ENCODE assay signal across 8 mouse cellular contexts in the genomic region with DNA sequence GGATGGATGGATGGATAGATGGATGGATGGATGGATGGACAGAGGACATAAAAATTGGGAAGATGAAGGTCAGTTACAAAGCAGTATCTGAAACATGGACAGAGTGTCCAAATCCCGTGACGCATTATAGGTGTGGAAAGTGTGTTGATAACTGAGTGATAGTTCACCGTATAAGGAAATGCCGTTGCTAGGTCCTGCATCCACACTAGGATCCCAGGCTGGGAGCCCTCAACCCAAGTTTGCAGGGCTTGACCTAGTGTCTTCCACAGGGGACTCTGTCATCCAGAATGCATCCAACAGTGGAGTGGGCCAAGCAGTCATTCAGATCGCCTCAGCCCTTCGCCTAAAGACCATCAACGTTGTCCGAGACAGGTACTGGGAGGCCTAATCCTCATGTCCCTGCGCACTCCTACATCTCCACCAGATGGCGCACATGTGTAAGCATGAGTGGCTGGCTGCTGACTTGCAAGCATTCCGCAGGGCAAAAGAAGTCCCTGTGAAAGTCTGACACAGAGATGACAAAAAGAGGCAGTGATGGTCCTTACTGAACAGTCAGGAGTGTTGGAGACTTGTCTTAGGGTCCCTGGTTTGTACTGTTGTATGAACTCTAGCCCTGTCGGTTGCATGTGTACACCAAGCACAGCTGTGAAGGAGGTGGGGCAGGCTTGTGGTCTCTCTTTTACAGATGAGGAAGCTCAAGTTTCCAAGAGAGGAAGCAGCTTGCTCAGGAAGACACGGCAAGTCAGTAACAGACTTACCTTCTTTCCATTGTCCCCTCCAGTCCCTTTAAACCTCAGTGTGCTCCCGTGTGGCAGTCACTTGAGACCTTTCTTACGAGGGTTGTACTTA. TPM values are rescaled to one million over a fixed set of nuclear protein-coding genes. Genes with fewer than 3 reads are reported as not detected.
DNase-seq lines count a peak whose midpoint lies in the region; ATAC-seq lines count a peak whose summit lies in the region.

No protein-coding gene starts in this region.

- no peak overlapping the region for H3K9ac ChIP-seq in hindbrain, embryonic 12.5 days
- H3K9ac ChIP-seq in intestine, embryonic 15.5 days = no peak overlapping the region

- no peak for ATAC-seq in hindbrain, embryonic 12.5 days (ENCODE audit: low FRiP score)
- ATAC-seq in intestine, embryonic 15.5 days = peak; percentile 69; the same call in 1 of the 2 replicates
- ATAC-seq in megakaryocyte progenitor cell, adult 5-6 weeks (replicated peaks; ENCODE audit: poor library complexity) = peak; percentile 84

- no peaks in the 10 kb centered on the region for H3K9me3 ChIP-seq in hindbrain, embryonic 10.5 days
- no peaks in the 10 kb centered on the region for H3K9me3 ChIP-seq in hindbrain, embryonic 12.5 days (replicated peaks)
- H3K9me3 ChIP-seq in intestine, embryonic 15.5 days = no peaks in the 10 kb centered on the region

- H3K4me1 ChIP-seq in hindbrain, embryonic 10.5 days (replicated peaks) = 0 out of 2 replicates have a peak, but pooled peaks cover 7% of the 10 kb centered on the region
- 0 out of 2 replicates have a peak, but pooled peaks cover 5% of the 10 kb centered on the region for H3K4me1 ChIP-seq in hindbrain, embryonic 12.5 days
- H3K4me1 ChIP-seq in intestine, embryonic 15.5 days (replicated peaks) = no peaks in the 10 kb centered on the region

- H3K27ac ChIP-seq in hindbrain, embryonic 10.5 days = no peak overlapping the region
- H3K27ac ChIP-seq in hindbrain, embryonic 12.5 days = no peak overlapping the region
- H3K27ac ChIP-seq in intestine, embryonic 15.5 days = no peak overlapping the region

- no peaks in the 10 kb centered on the region for H3K27me3 ChIP-seq in hindbrain, embryonic 10.5 days (ENCODE audit: insufficient read depth, poor library complexity, severe bottlenecking)
- no peaks in the 10 kb centered on the region for H3K27me3 ChIP-seq in hindbrain, embryonic 12.5 days
- H3K27me3 ChIP-seq in intestine, embryonic 15.5 days (replicated peaks) = no peaks in the 10 kb centered on the region

- no peak overlapping the region for H3K4me3 ChIP-seq in hindbrain, embryonic 10.5 days
- H3K4me3 ChIP-seq in hindbrain, embryonic 12.5 days = no peak overlapping the region
- no peak overlapping the region for H3K4me3 ChIP-seq in intestine, embryonic 15.5 days (replicated peaks)

- WGBS in hindbrain, embryonic 10.5 days = 52% methylated on average over 15 of the region's 15 CpGs
- WGBS in hindbrain, embryonic 12.5 days = 48% methylated on average over 15 of the region's 15 CpGs
- 46% methylated on average over 15 of the region's 15 CpGs for WGBS in intestine, embryonic 15.5 days

- DNase-seq in hindbrain, embryonic 10.5 days (ENCODE audit: low spot score) = peak; percentile 82
- DNase-seq in cerebellum, postnatal 25 days = peak; percentile 79 to 89
- peak; percentile 60 for DNase-seq in gastrocnemius, adult 8-10 months (ENCODE audit: low spot score in 2 of 2)
- DNase-seq in left cerebral cortex, postnatal 14 days (ENCODE audit: low spot score in 2 of 2) = peak; percentile 88 to 90
- DNase-seq in skeletal muscle tissue, adult 2 months (ENCODE audit: low read depth, low spot score) = peak; percentile 60

- intact Hi-C loops in left cerebral cortex, postnatal 14 days (cut with DNase I) = loop anchor here (2.0 to 5.0 kb wide), 2 partner anchors 112 to 218 kb away; no protein-coding TSS in a partner anchor

- H3K36me3 ChIP-seq in hindbrain, embryonic 10.5 days = peaks cover 77% of the 10 kb centered on the region
- H3K36me3 ChIP-seq in hindbrain, embryonic 12.5 days = peaks cover 39% of the 10 kb centered on the region
- peaks cover 14% of the 10 kb centered on the region; the same call in 1 of the 2 replicates for H3K36me3 ChIP-seq in intestine, embryonic 15.5 days

- no peak overlapping the region for H3K4me2 ChIP-seq in hindbrain, embryonic 12.5 days (replicated peaks)
- H3K4me2 ChIP-seq in intestine, embryonic 15.5 days (replicated peaks) = no peak overlapping the region

RNA-seq across cellular contexts. Expression of gene Srsf4, which starts 12.7 kb away (rescaled TPM):
- 139 and 141 TPM in 2 replicates for polyA plus RNA-seq in hindbrain, embryonic 10.5 days (2016; fragmentation: Nextera tagmentation; extraction: Ambion mirVana)
- 139 and 147 TPM in 2 replicates for polyA plus RNA-seq in hindbrain, embryonic 12.5 days (2016; fragmentation: Nextera tagmentation; extraction: Ambion mirVana)
- 10 to 100 TPM; 23.6 to 31.8 (median 26.0) TPM for total RNA-seq in gastrocnemius, adult 8-10 months (2022)
- 86.6 and 92.6 TPM in 2 replicates for polyA plus RNA-seq in intestine, embryonic 15.5 days (2015; fragmentation: Nextera tagmentation; extraction: Ambion mirVana)
- total RNA-seq in left cerebral cortex, postnatal 14 days (2021) = 10 to 100 TPM; 67.2 to 78.6 TPM
- 36.1 and 42.4 TPM in 2 replicates for total RNA-seq in megakaryocyte progenitor cell, adult 5-6 weeks (2015)
- 58.2 and 86.6 TPM in 2 replicates for total RNA-seq in megakaryocyte progenitor cell, adult 5-6 weeks (2017)

RNA-seq across cellular contexts. Expression of gene Mecr, which starts 17.4 kb away (rescaled TPM):
- 47.0 and 58.6 TPM in 2 replicates for polyA plus RNA-seq in hindbrain, embryonic 10.5 days (2016; fragmentation: Nextera tagmentation; extraction: Ambion mirVana)
- polyA plus RNA-seq in hindbrain, embryonic 12.5 days (2016; fragmentation: Nextera tagmentation; extraction: Ambion mirVana) = 40.1 and 44.6 TPM in 2 replicates
- total RNA-seq in gastrocnemius, adult 8-10 months (2022) = 10 to 100 TPM; 22.8 to 27.8 (median 25.1) TPM
- polyA plus RNA-seq in intestine, embryonic 15.5 days (2015; fragmentation: Nextera tagmentation; extraction: Ambion mirVana) = 72.6 and 77.4 TPM in 2 replicates
- 10 to 100 TPM; 31.6 to 34.7 TPM for total RNA-seq in left cerebral cortex, postnatal 14 days (2021)
- total RNA-seq in megakaryocyte progenitor cell, adult 5-6 weeks (2015) = 32.5 and 41.9 TPM in 2 replicates
- total RNA-seq in megakaryocyte progenitor cell, adult 5-6 weeks (2017) = 26.0 and 43.0 TPM in 2 replicates

RNA-seq across cellular contexts. Expression of gene Ptpru, which starts 22.6 kb away (rescaled TPM):
- 17.0 and 17.2 TPM in 2 replicates for polyA plus RNA-seq in hindbrain, embryonic 10.5 days (2016; fragmentation: Nextera tagmentation; extraction: Ambion mirVana)
- 22.7 and 30.2 TPM in 2 replicates for polyA plus RNA-seq in hindbrain, embryonic 12.5 days (2016; fragmentation: Nextera tagmentation; extraction: Ambion mirVana)
- 1 to 10 TPM in 2 of 4 experiments, under 1 TPM in 2; 0.39 to 1.3 (median 0.98) TPM for total RNA-seq in gastrocnemius, adult 8-10 months (2022)
- polyA plus RNA-seq in intestine, embryonic 15.5 days (2015; fragmentation: Nextera tagmentation; extraction: Ambion mirVana) = 4.6 and 4.9 TPM in 2 replicates
- total RNA-seq in left cerebral cortex, postnatal 14 days (2021) = 10 to 100 TPM; 63.8 to 64.9 TPM
- 11.2 and 16.7 TPM in 2 replicates for total RNA-seq in megakaryocyte progenitor cell, adult 5-6 weeks (2015)
- total RNA-seq in megakaryocyte progenitor cell, adult 5-6 weeks (2017) = 3.4 and 4.0 TPM in 2 replicates
